Mouse (Mus musculus): ENCODE data around the gene Syce2. TPM values are rescaled to one million over a fixed set of nuclear protein-coding genes. Genes with fewer than 3 reads are reported as not detected.

Gene Syce2
- polyA plus RNA-seq, 1 experiment from 2014 or later: 70.0 TPM

GRCm38 (mm10) chr8:84846094-84846721, 25.7 kb upstream of the Syce2 start:
- Histone ChIP-seq H3K9ac (peak overlapping the region; percentile 92), H3K4me2 (peak overlapping the region; percentile 61), H3K9me3 (no peaks in the 10 kb centered on the region), H3K27me3 (no peaks in the 10 kb centered on the region), H3K4me1 (peaks cover 30% of the 10 kb centered on the region), H3K36me3 (peaks cover 38% of the 10 kb centered on the region), H3K27ac (peak overlapping the region; percentile 83), H3K4me3 (peak overlapping the region; percentile 91)
- WGBS: under 1% methylated on average over 30 of the region's 30 CpGs
- peak; percentile 1; the same call in 1 of the 2 replicates for ATAC-seq (ENCODE audit: insufficient number of reproducible peaks, low FRiP score, low TSS enrichment, low read depth)

GRCm38 (mm10) chr8:84846722-84847572, 25.0 kb upstream of the Syce2 start, which contains the start of gene Calr:
Calr (minus strand) TSS chr8:84846934.
- WGBS: under 1% methylated on average over 55 of the region's 55 CpGs
- Histone ChIP-seq H3K9ac (peak within 1 kb of the TSS; percentile 92), H3K4me1 (peaks cover 30% of the 10 kb centered on the region), H3K4me3 (peak within 1 kb of the TSS; percentile 91), H3K4me2 (peak within 1 kb of the TSS; percentile 70), H3K27ac (peak within 1 kb of the TSS; percentile 83), H3K36me3 (peaks cover 32% of the 10 kb centered on the region), H3K27me3 (no peaks in the 10 kb centered on the region), H3K9me3 (no peaks in the 10 kb centered on the region)
- peak; percentile 99 for ATAC-seq (ENCODE audit: insufficient number of reproducible peaks, low FRiP score, low TSS enrichment, low read depth)

GRCm38 (mm10) chr8:84847684-84848435, 24.1 kb upstream of the Syce2 start:
- no peak overlapping the region for H3K9ac ChIP-seq
- peaks cover 23% of the 10 kb centered on the region for H3K36me3 ChIP-seq
- H3K4me2 ChIP-seq: peak overlapping the region; percentile 70
- H3K4me1 ChIP-seq: peaks cover 24% of the 10 kb centered on the region
- ATAC-seq (ENCODE audit: insufficient number of reproducible peaks, low FRiP score, low TSS enrichment, low read depth): no peak
- no peaks in the 10 kb centered on the region for H3K9me3 ChIP-seq
- peak overlapping the region; percentile 77; the same call in 1 of the 2 replicates for H3K27ac ChIP-seq
- WGBS: 43% methylated on average over 6 of the region's 6 CpGs
- peak overlapping the region; percentile 91 for H3K4me3 ChIP-seq
- H3K27me3 ChIP-seq: no peaks in the 10 kb centered on the region

- H3K9ac ChIP-seq: no peak overlapping the region
- no peak for ATAC-seq (ENCODE audit: insufficient number of reproducible peaks, low FRiP score, low TSS enrichment, low read depth)
- H3K4me2 ChIP-seq: no peak overlapping the region
- peak overlapping the region; percentile 90; the same call in 1 of the 2 replicates for H3K4me3 ChIP-seq
- peaks cover 12% of the 10 kb centered on the region for H3K4me1 ChIP-seq
- no peaks in the 10 kb centered on the region for H3K9me3 ChIP-seq
- peaks cover 24% of the 10 kb centered on the region for H3K36me3 ChIP-seq
- H3K27ac ChIP-seq: no peak overlapping the region
- 94% methylated on average over 3 of the region's 3 CpGs for WGBS
- H3K27me3 ChIP-seq: no peaks in the 10 kb centered on the region
Observed at GRCm38 (mm10) chr8:84856434-84856833, 15.5 kb upstream of the Syce2 start.

- Histone ChIP-seq H3K27me3 (no peaks in the 10 kb centered on the region), H3K4me3 (peak within 1 kb of the TSS; percentile 90), H3K9me3 (no peaks in the 10 kb centered on the region), H3K27ac (peak within 1 kb of the TSS; percentile 85), H3K4me2 (peak within 1 kb of the TSS; percentile 65), H3K36me3 (peaks cover 29% of the 10 kb centered on the region), H3K4me1 (peaks cover 12% of the 10 kb centered on the region), H3K9ac (peak within 1 kb of the TSS; percentile 88)
- ATAC-seq (ENCODE audit: insufficient number of reproducible peaks, low FRiP score, low TSS enrichment, low read depth): peak; percentile 86
- WGBS: under 1% methylated on average over 39 of the region's 39 CpGs
Observed at GRCm38 (mm10) chr8:84856864-84857441, 15.0 kb upstream of the Syce2 start, which contains the start of gene Farsa. Farsa (plus strand) TSS chr8:84856989.

- WGBS: 2% methylated on average over 53 of the region's 54 CpGs
- ATAC-seq (ENCODE audit: insufficient number of reproducible peaks, low FRiP score, low TSS enrichment, low read depth): peak; percentile 57; the same call in 1 of the 2 replicates
- no peaks in the 10 kb centered on the region for H3K9me3 ChIP-seq
- peak overlapping the region; percentile 30; the same call in 1 of the 2 replicates for H3K27ac ChIP-seq
- H3K4me3 ChIP-seq: peak overlapping the region; percentile 52
- peak overlapping the region; percentile 98 for H3K4me2 ChIP-seq
- peaks cover 13% of the 10 kb centered on the region for H3K4me1 ChIP-seq
- peak overlapping the region; percentile 37 for H3K9ac ChIP-seq
- H3K36me3 ChIP-seq: peaks cover 28% of the 10 kb centered on the region
- no peaks in the 10 kb centered on the region for H3K27me3 ChIP-seq
Observed at GRCm38 (mm10) chr8:84872309-84872965, 526 bp downstream of the Syce2 start.

GRCm38 (mm10) chr8:84873016-84873415, 1.1 kb downstream of the Syce2 start:
- peak overlapping the region; percentile 52 for H3K4me3 ChIP-seq
- ATAC-seq (ENCODE audit: insufficient number of reproducible peaks, low FRiP score, low TSS enrichment, low read depth): no peak
- H3K9me3 ChIP-seq: no peaks in the 10 kb centered on the region
- no peak overlapping the region for H3K27ac ChIP-seq
- no peak overlapping the region for H3K9ac ChIP-seq
- peak overlapping the region; percentile 98 for H3K4me2 ChIP-seq
- peaks cover 22% of the 10 kb centered on the region for H3K36me3 ChIP-seq
- H3K4me1 ChIP-seq: peaks cover 13% of the 10 kb centered on the region
- no peaks in the 10 kb centered on the region for H3K27me3 ChIP-seq
- WGBS: 46% methylated on average over 4 of the region's 4 CpGs

- 85% methylated on average over 3 of the region's 3 CpGs for WGBS
- Histone ChIP-seq H3K9me3 (no peaks in the 10 kb centered on the region), H3K9ac (no peak overlapping the region), H3K4me1 (peaks cover 13% of the 10 kb centered on the region), H3K27ac (no peak overlapping the region), H3K27me3 (no peaks in the 10 kb centered on the region), H3K4me2 (no peak overlapping the region), H3K36me3 (peaks cover 9% of the 10 kb centered on the region), H3K4me3 (no peak overlapping the region)
- no peak for ATAC-seq (ENCODE audit: insufficient number of reproducible peaks, low FRiP score, low TSS enrichment, low read depth)
Observed at GRCm38 (mm10) chr8:84874339-84874738, 2.4 kb downstream of the Syce2 start.

GRCm38 (mm10) chr8:84877297-84878035, 5.6 kb downstream of the Syce2 start:
- Histone ChIP-seq H3K27me3 (no peaks in the 10 kb centered on the region), H3K9me3 (no peaks in the 10 kb centered on the region), H3K4me3 (no peak overlapping the region), H3K9ac (no peak overlapping the region), H3K4me2 (no peak overlapping the region), H3K27ac (no peak overlapping the region), H3K36me3 (no peaks in the 10 kb centered on the region), H3K4me1 (peaks cover 6% of the 10 kb centered on the region)
- ATAC-seq (ENCODE audit: insufficient number of reproducible peaks, low FRiP score, low TSS enrichment, low read depth): no peak
- 73% methylated on average over 3 of the region's 3 CpGs for WGBS

GRCm38 (mm10) chr8:84878915-84879314, 7.0 kb downstream of the Syce2 start:
- Histone ChIP-seq H3K4me1 (no peaks in the 10 kb centered on the region), H3K27ac (no peak overlapping the region), H3K27me3 (no peaks in the 10 kb centered on the region), H3K9ac (no peak overlapping the region), H3K9me3 (no peaks in the 10 kb centered on the region), H3K36me3 (no peaks in the 10 kb centered on the region), H3K4me3 (no peak overlapping the region), H3K4me2 (no peak overlapping the region)
- WGBS: 89% methylated on average over 1 of the region's 1 CpGs
- no peak for ATAC-seq (ENCODE audit: insufficient number of reproducible peaks, low FRiP score, low TSS enrichment, low read depth)
